Mouse (Mus musculus) R1 (cell line): Measurements from ENCODE around the gene Foxred1.

ENCODE experiments used
- DNase-seq: peaks from one replicate; pipeline ENCODE4 v3.0.0-alpha.2; 2018; ENCODE audit warnings: low read depth, low spot score

Gene Foxred1

GRCm38 (mm10) chr9:35210542-35211474, at the start of gene Foxred1:
Foxred1 (minus strand) TSS chr9:35211055.
- DNase-seq, result peak; percentile 99

GRCm38 (mm10) chr9:35257365-35257764, 46.5 kb upstream of the Foxred1 start:
- DNase-seq, result no peak

- no peak for DNase-seq
Observed at GRCm38 (mm10) chr9:35249476-35249875, 38.6 kb upstream of the Foxred1 start.

GRCm38 (mm10) chr9:35247405-35247804, 36.5 kb upstream of the Foxred1 start:
- DNase-seq, result no peak

GRCm38 (mm10) chr9:35239734-35240133, 28.9 kb upstream of the Foxred1 start:
- no peak for DNase-seq

GRCm38 (mm10) chr9:35238915-35239571, 28.2 kb upstream of the Foxred1 start:
- DNase-seq, result no peak

- DNase-seq, result no peak
Observed at GRCm38 (mm10) chr9:35238371-35238770, 27.5 kb upstream of the Foxred1 start.

GRCm38 (mm10) chr9:35235996-35236395, 25.1 kb upstream of the Foxred1 start:
- DNase-seq, result no peak

- no peak for DNase-seq
Observed at GRCm38 (mm10) chr9:35228671-35229070, 17.8 kb upstream of the Foxred1 start.

GRCm38 (mm10) chr9:35223466-35223865, 12.6 kb upstream of the Foxred1 start:
- peak; percentile 95 for DNase-seq

- DNase-seq, result no peak
Observed at GRCm38 (mm10) chr9:35217963-35218362, 7.1 kb upstream of the Foxred1 start.

GRCm38 (mm10) chr9:35211573-35212511, 987 bp upstream of the Foxred1 start:
- no peak for DNase-seq

- DNase-seq, result no peak
Observed at GRCm38 (mm10) chr9:35204421-35204820, 6.4 kb downstream of the Foxred1 start.

- no peak for DNase-seq
Observed at GRCm38 (mm10) chr9:35203536-35203935, 7.3 kb downstream of the Foxred1 start.

- DNase-seq, result no peak
Observed at GRCm38 (mm10) chr9:35200529-35201060, 10.3 kb downstream of the Foxred1 start.

- peak; percentile 84 for DNase-seq
Observed at GRCm38 (mm10) chr9:35199772-35200471, 10.9 kb downstream of the Foxred1 start, which contains the start of the genes Srpr and Tirap. Srpr (plus strand) TSS chr9:35200175. Tirap (minus strand) TSS chr9:35200291.

GRCm38 (mm10) chr9:35198945-35199771, 11.7 kb downstream of the Foxred1 start:
- peak; percentile 67 for DNase-seq

GRCm38 (mm10) chr9:35198351-35198750, 12.5 kb downstream of the Foxred1 start:
- DNase-seq, result no peak

GRCm38 (mm10) chr9:35197625-35198024, 13.2 kb downstream of the Foxred1 start:
- no peak for DNase-seq

GRCm38 (mm10) chr9:35194048-35194447, 16.8 kb downstream of the Foxred1 start:
- DNase-seq, result no peak
